Mouse (Mus musculus): ENCODE data around the gene Cdsn. TPM values are rescaled to one million over a fixed set of nuclear protein-coding genes. Genes with fewer than 3 reads are reported as not detected.

Cdsn gene
- polyA plus RNA-seq, 1 experiment from 2014 or later, result 0.50 TPM

DNA sequence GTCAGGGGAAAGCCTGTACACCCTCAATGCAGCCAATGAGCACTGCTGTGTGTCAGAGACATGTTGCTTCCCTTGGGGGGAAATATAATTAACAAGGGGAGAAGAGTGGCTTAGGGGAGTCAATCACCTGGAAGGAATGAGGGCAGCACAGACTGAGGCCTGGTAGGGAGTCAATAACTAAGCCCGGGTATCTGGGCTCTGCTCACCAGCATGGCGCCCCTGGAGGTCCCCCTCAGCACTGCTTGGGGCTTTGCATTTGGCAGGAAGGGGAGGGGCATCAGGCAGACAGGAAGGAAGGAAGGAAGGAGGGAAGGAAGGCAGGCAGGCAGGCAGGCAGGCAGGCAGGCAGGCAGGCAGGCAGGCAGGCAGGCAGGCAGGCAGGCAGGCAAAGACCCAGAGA, 4.5 kb upstream of the Cdsn start:
- Histone ChIP-seq H3K27ac (replicated peaks in 1 of 2; ENCODE audit: control insufficient read depth in 1 of 2, insufficient read depth in 1 of 2, low read depth in 2 of 2, low read length in 2 of 2) (no peak overlapping the region), H3K9me3 (ENCODE audit: control insufficient read depth, low read length) (no peaks in the 10 kb centered on the region), H3K36me3 (ENCODE audit: control insufficient read depth, insufficient read depth, low read length) (no peaks in the 10 kb centered on the region), H3K9ac (ENCODE audit: low read length) (no peak overlapping the region), H3K4me3 (ENCODE audit: control insufficient read depth in 1 of 2, insufficient read depth in 1 of 2, low read depth in 1 of 2, low read length in 2 of 2) (no peak overlapping the region), H3K4me2 (ENCODE audit: low read length) (no peak overlapping the region), H3K4me1 (ENCODE audit: control insufficient read depth in 2 of 2, insufficient read depth in 2 of 2, low read length in 2 of 2) (peaks cover 34 to 47% of the 10 kb centered on the region in 2 experiments), H3K27me3 (ENCODE audit: control insufficient read depth, insufficient read depth, low read length) (no peaks in the 10 kb centered on the region)
- ATAC-seq (ENCODE audit: insufficient number of reproducible peaks, insufficient read depth, low FRiP score, low read depth), result no peak
- WGBS, result 77% methylated on average over 2 of the region's 2 CpGs

DNA sequence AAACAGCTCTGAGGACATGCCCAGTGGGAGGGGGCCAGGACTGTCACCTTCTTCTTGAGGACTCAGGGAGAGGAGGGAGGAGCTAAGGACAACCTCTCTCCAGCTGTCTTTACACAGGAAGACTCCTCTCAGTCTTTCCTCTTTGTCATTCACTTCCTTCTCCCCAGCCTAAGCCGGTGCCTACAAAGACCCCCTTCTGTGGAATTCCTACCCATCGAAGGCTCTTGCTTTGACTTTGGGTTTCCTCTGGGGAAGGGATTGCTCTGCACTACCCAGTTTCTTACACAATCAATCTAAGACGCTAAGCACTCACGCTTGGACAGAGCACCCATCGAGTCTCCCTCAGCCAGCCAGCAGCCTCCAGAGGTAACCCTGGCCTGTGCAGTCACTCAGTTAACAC, 3.3 kb upstream of the Cdsn start:
- Histone ChIP-seq H3K9ac (ENCODE audit: low read length) (peak overlapping the region; percentile 38; the same call in 1 of the 2 replicates), H3K27ac (replicated peaks in 1 of 2; ENCODE audit: control insufficient read depth in 1 of 2, insufficient read depth in 1 of 2, low read depth in 2 of 2, low read length in 2 of 2) (peak overlapping the region; percentile 97 to 100), H3K9me3 (ENCODE audit: control insufficient read depth, low read length) (no peaks in the 10 kb centered on the region), H3K4me2 (ENCODE audit: low read length) (0 out of 2 replicates have a peak overlapping the region, but pooled peaks have one; percentile 13), H3K4me3 (ENCODE audit: control insufficient read depth in 1 of 2, insufficient read depth in 1 of 2, low read depth in 1 of 2, low read length in 2 of 2) (no peak overlapping the region), H3K36me3 (ENCODE audit: control insufficient read depth, insufficient read depth, low read length) (no peaks in the 10 kb centered on the region), H3K27me3 (ENCODE audit: control insufficient read depth, insufficient read depth, low read length) (no peaks in the 10 kb centered on the region), H3K4me1 (ENCODE audit: control insufficient read depth in 2 of 2, insufficient read depth in 2 of 2, low read length in 2 of 2) (peaks cover 29 to 39% of the 10 kb centered on the region in 2 experiments)
- 35% methylated on average over 5 of the region's 5 CpGs for WGBS
- no peak for ATAC-seq (ENCODE audit: insufficient number of reproducible peaks, insufficient read depth, low FRiP score, low read depth)

DNA sequence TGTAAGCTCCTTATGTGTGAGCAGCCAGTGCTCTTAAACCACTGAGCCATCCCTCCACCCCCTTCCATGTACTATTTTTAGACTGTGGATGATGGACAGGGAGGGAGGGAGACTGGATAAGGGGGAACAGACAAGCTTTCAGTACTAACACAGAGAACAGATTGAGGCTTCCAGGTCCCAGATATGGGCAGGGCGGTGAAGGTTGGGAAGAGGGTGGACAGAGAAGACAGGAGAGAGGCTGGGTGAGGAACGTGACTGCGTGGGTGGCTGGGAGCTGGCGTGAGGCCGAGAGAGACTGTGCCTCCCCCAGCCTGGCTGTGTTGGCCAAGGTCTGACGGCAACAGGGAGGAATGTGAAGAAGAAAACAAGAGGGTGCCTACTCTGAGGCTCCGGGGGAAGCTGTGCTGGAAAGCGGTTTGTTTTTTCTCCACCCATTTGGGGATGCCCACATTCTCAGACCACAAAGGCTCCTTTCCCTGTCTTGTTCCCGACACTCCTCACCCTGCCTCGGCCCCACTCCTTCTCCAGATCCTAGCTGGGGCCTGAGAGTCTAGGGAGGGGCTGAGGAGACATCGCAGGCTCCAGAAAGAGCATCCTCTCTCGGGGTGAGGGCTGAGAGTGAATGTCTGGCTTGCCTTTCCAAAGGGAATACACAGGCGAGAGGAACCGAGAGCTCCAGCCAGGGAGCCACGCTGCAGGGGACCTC, 2.3 kb upstream of the Cdsn start:
- no peaks in the 10 kb centered on the region for H3K9me3 ChIP-seq (ENCODE audit: control insufficient read depth, low read length)
- peak overlapping the region; percentile 97 to 100 for H3K27ac ChIP-seq (replicated peaks in 1 of 2; ENCODE audit: control insufficient read depth in 1 of 2, insufficient read depth in 1 of 2, low read depth in 2 of 2, low read length in 2 of 2)
- WGBS, result 9% methylated on average over 15 of the region's 15 CpGs
- H3K27me3 ChIP-seq (ENCODE audit: control insufficient read depth, insufficient read depth, low read length), result no peaks in the 10 kb centered on the region
- H3K9ac ChIP-seq (ENCODE audit: low read length), result peak overlapping the region; percentile 69
- peak overlapping the region; percentile 3 to 23 for H3K4me3 ChIP-seq (ENCODE audit: control insufficient read depth in 1 of 2, insufficient read depth in 1 of 2, low read depth in 1 of 2, low read length in 2 of 2)
- no peaks in the 10 kb centered on the region for H3K36me3 ChIP-seq (ENCODE audit: control insufficient read depth, insufficient read depth, low read length)
- H3K4me2 ChIP-seq (ENCODE audit: low read length), result peak overlapping the region; percentile 66
- peak; percentile 91 for ATAC-seq (ENCODE audit: insufficient number of reproducible peaks, insufficient read depth, low FRiP score, low read depth)
- H3K4me1 ChIP-seq (ENCODE audit: control insufficient read depth in 2 of 2, insufficient read depth in 2 of 2, low read length in 2 of 2), result peaks cover 26 to 36% of the 10 kb centered on the region in 2 experiments

- Histone ChIP-seq H3K9ac (ENCODE audit: low read length) (peak overlapping the region; percentile 69), H3K4me1 (ENCODE audit: control insufficient read depth in 2 of 2, insufficient read depth in 2 of 2, low read length in 2 of 2) (peaks cover 26 to 36% of the 10 kb centered on the region in 2 experiments), H3K27ac (replicated peaks in 1 of 2; ENCODE audit: control insufficient read depth in 1 of 2, insufficient read depth in 1 of 2, low read depth in 2 of 2, low read length in 2 of 2) (peak overlapping the region; percentile 97 to 100), H3K27me3 (ENCODE audit: control insufficient read depth, insufficient read depth, low read length) (no peaks in the 10 kb centered on the region), H3K4me3 (ENCODE audit: control insufficient read depth in 1 of 2, insufficient read depth in 1 of 2, low read depth in 1 of 2, low read length in 2 of 2) (peak overlapping the region in 1 of 2 experiments; percentile 23; a peak in 2 of 4 replicates), H3K36me3 (ENCODE audit: control insufficient read depth, insufficient read depth, low read length) (no peaks in the 10 kb centered on the region), H3K9me3 (ENCODE audit: control insufficient read depth, low read length) (no peaks in the 10 kb centered on the region), H3K4me2 (ENCODE audit: low read length) (peak overlapping the region; percentile 66)
- 94% methylated on average over 4 of the region's 4 CpGs for WGBS
- no peak for ATAC-seq (ENCODE audit: insufficient number of reproducible peaks, insufficient read depth, low FRiP score, low read depth)
Measured at GRCm38 (mm10) chr17:35550143-35550494, 1.8 kb upstream of the Cdsn start.

GRCm38 (mm10) chr17:35550871-35551270, 1.1 kb upstream of the Cdsn start:
- ATAC-seq (ENCODE audit: insufficient number of reproducible peaks, insufficient read depth, low FRiP score, low read depth), result no peak
- Histone ChIP-seq H3K36me3 (ENCODE audit: control insufficient read depth, insufficient read depth, low read length) (no peaks in the 10 kb centered on the region), H3K4me1 (ENCODE audit: control insufficient read depth in 2 of 2, insufficient read depth in 2 of 2, low read length in 2 of 2) (peaks cover 26 to 36% of the 10 kb centered on the region in 2 experiments), H3K9ac (ENCODE audit: low read length) (no peak overlapping the region), H3K27me3 (ENCODE audit: control insufficient read depth, insufficient read depth, low read length) (no peaks in the 10 kb centered on the region), H3K4me3 (ENCODE audit: control insufficient read depth in 1 of 2, insufficient read depth in 1 of 2, low read depth in 1 of 2, low read length in 2 of 2) (no peak overlapping the region), H3K9me3 (ENCODE audit: control insufficient read depth, low read length) (no peaks in the 10 kb centered on the region; the same call in 1 of the 2 replicates), H3K4me2 (ENCODE audit: low read length) (no peak overlapping the region), H3K27ac (replicated peaks in 1 of 2; ENCODE audit: control insufficient read depth in 1 of 2, insufficient read depth in 1 of 2, low read depth in 2 of 2, low read length in 2 of 2) (peak overlapping the region; percentile 97 to 100)
- 46% methylated on average over 8 of the region's 8 CpGs for WGBS

- Histone ChIP-seq H3K9ac (ENCODE audit: low read length) (no peak overlapping the region), H3K4me2 (ENCODE audit: low read length) (no peak overlapping the region), H3K4me1 (ENCODE audit: control insufficient read depth in 2 of 2, insufficient read depth in 2 of 2, low read length in 2 of 2) (peaks cover 18 to 26% of the 10 kb centered on the region in 2 experiments), H3K27me3 (ENCODE audit: control insufficient read depth, insufficient read depth, low read length) (no peaks in the 10 kb centered on the region), H3K27ac (replicated peaks in 1 of 2; ENCODE audit: control insufficient read depth in 1 of 2, insufficient read depth in 1 of 2, low read depth in 2 of 2, low read length in 2 of 2) (no peak overlapping the region), H3K36me3 (ENCODE audit: control insufficient read depth, insufficient read depth, low read length) (no peaks in the 10 kb centered on the region), H3K9me3 (ENCODE audit: control insufficient read depth, low read length) (no peaks in the 10 kb centered on the region; the same call in 1 of the 2 replicates), H3K4me3 (ENCODE audit: control insufficient read depth in 1 of 2, insufficient read depth in 1 of 2, low read depth in 1 of 2, low read length in 2 of 2) (no peak overlapping the region)
- no peak for ATAC-seq (ENCODE audit: insufficient number of reproducible peaks, insufficient read depth, low FRiP score, low read depth)
- 83% methylated on average over 5 of the region's 5 CpGs for WGBS
Measured at GRCm38 (mm10) chr17:35554321-35554720, 2.4 kb downstream of the Cdsn start.

- H3K36me3 ChIP-seq (ENCODE audit: control insufficient read depth, insufficient read depth, low read length), result no peaks in the 10 kb centered on the region
- no peak overlapping the region for H3K4me3 ChIP-seq (ENCODE audit: control insufficient read depth in 1 of 2, insufficient read depth in 1 of 2, low read depth in 1 of 2, low read length in 2 of 2)
- H3K4me1 ChIP-seq (ENCODE audit: control insufficient read depth in 2 of 2, insufficient read depth in 2 of 2, low read length in 2 of 2), result peaks cover 16 to 23% of the 10 kb centered on the region in 2 experiments
- H3K9me3 ChIP-seq (ENCODE audit: control insufficient read depth, low read length), result no peaks in the 10 kb centered on the region; the same call in 1 of the 2 replicates
- no peak for ATAC-seq (ENCODE audit: insufficient number of reproducible peaks, insufficient read depth, low FRiP score, low read depth)
- H3K27ac ChIP-seq (replicated peaks in 1 of 2; ENCODE audit: control insufficient read depth in 1 of 2, insufficient read depth in 1 of 2, low read depth in 2 of 2, low read length in 2 of 2), result no peak overlapping the region
- no peak overlapping the region for H3K9ac ChIP-seq (ENCODE audit: low read length)
- WGBS, result 84% methylated on average over 18 of the region's 18 CpGs
- H3K27me3 ChIP-seq (ENCODE audit: control insufficient read depth, insufficient read depth, low read length), result no peaks in the 10 kb centered on the region
- no peak overlapping the region for H3K4me2 ChIP-seq (ENCODE audit: low read length)
Measured at GRCm38 (mm10) chr17:35554761-35555397, 3.0 kb downstream of the Cdsn start.
